Mouse (Mus musculus) adrenal gland (tissue): Measurements from ENCODE around the gene Pitpnm2.

Experiments used
- intact Hi-C: fragments of 180-260 bp; cut with DNase I; formaldehyde crosslinking; loops from one replicate; pipeline ENCODE4 v1.15.1; 2025

Pitpnm2 gene

GRCm38 (mm10) chr5:124077241-124077640 lies 172.3 kb downstream of the Pitpnm2 start:
- intact Hi-C loops: loop anchor here (5.0 kb wide), 1 partner anchor 40 kb away; no protein-coding TSS in a partner anchor

GRCm38 (mm10) chr5:124076559-124076958 lies 173.0 kb downstream of the Pitpnm2 start:
- intact Hi-C loops: loop anchor here (5.0 kb wide), 1 partner anchor 39 kb away; no protein-coding TSS in a partner anchor

GRCm38 (mm10) chr5:124075716-124076115 lies 173.8 kb downstream of the Pitpnm2 start:
- intact Hi-C loops: loop anchor here (5.0 kb wide), 1 partner anchor 38 kb away; no protein-coding TSS in a partner anchor

GRCm38 (mm10) chr5:124074845-124075307 lies 174.7 kb downstream of the Pitpnm2 start:
- intact Hi-C loops: loop anchor here (5.0 kb wide), 1 partner anchor 38 kb away; no protein-coding TSS in a partner anchor

GRCm38 (mm10) chr5:124073682-124074081 lies 175.9 kb downstream of the Pitpnm2 start:
- intact Hi-C loops: no loop called here

GRCm38 (mm10) chr5:124069657-124070056 lies 179.9 kb downstream of the Pitpnm2 start:
- intact Hi-C loops: no loop called here
